Mouse (Mus musculus) intestine, embryonic 16.5 days (tissue): ENCODE measurements around the gene Tcl1b2. TPM values are rescaled to one million over a fixed set of nuclear protein-coding genes. Genes with fewer than 3 reads are reported as not detected.

Experiments used
- ATAC-seq: fragments of 200-750 bp; cut with Nextera tagmentation; 2 replicates; pipeline ENCODE4 v1.8.0; 2017; ENCODE audit warnings: moderate TSS enrichment, moderate library complexity
- H3K27ac ChIP-seq: fragments of 300-500 bp; sonication (generic); 2 replicates; pipeline ENCODE4 v1.5.1; 2014; ENCODE audit warnings: mild to moderate bottlenecking, low read length
- H3K27me3 ChIP-seq: fragments of 300-500 bp; sonication (generic); replicated peaks from 2 replicates; pipeline ENCODE4 v1.6.1; 2014; ENCODE audit warnings: low read length, control low read depth, mixed read lengths; ENCODE audit not compliant: control insufficient read depth, insufficient read depth
- H3K36me3 ChIP-seq: fragments of 300-500 bp; sonication (generic); 2 replicates; pipeline ENCODE4 v1.6.1; 2014; ENCODE audit warnings: low read length, control low read depth; ENCODE audit not compliant: control insufficient read depth, insufficient read depth
- H3K4me1 ChIP-seq: fragments of 300-500 bp; sonication (generic); 2 replicates; pipeline ENCODE4 v1.6.1; 2014; ENCODE audit warnings: low read length, control low read depth, mixed read lengths; ENCODE audit not compliant: control insufficient read depth, insufficient read depth
- H3K4me2 ChIP-seq: fragments of 300-500 bp; sonication (generic); 2 replicates; pipeline ENCODE4 v1.6.1; 2014; ENCODE audit warnings: low read depth, low read length, control low read depth
- H3K4me3 ChIP-seq: fragments of 300-500 bp; sonication (generic); 2 replicates; pipeline ENCODE4 v1.5.1; 2014; ENCODE audit warnings: mild to moderate bottlenecking, low read length
- H3K9ac ChIP-seq: fragments of 300-500 bp; sonication (generic); 2 replicates; pipeline ENCODE4 v1.6.1; 2014; ENCODE audit warnings: low read depth, low read length
- H3K9me3 ChIP-seq: fragments of 300-500 bp; sonication (generic); 2 replicates; pipeline ENCODE4 v1.6.1; 2016; ENCODE audit warnings: low read length, control low read depth; ENCODE audit not compliant: control insufficient read depth
- WGBS: fragments of 180-500 bp; shearing (Covaris S2); extraction: QIAGEN DNeasy Blood & Tissue Kit; methylation state at CpG from one replicate; pipeline ENCODE4 v1.1.7; 2014; 5-methylcytosine and 5-hydroxymethylcytosine counted together
- polyA plus RNA-seq: library from polyadenylated mRNA; unstranded; fragments of >200 nt; fragmentation: Nextera tagmentation; extraction: Ambion mirVana; gene quantifications from 2 replicates; pipeline ENCODE4 v1.2.1, GENCODE M21; 2015

Tcl1b2 gene
- polyA plus RNA-seq, result not detected in 2 replicates

GRCm38 (mm10) chr12:105145714-105146113 is at the start of gene Tcl1b2:
Tcl1b2 (plus strand) TSS chr12:105146014.
- Histone ChIP-seq H3K4me2 (no peak within 1 kb of the TSS), H3K27ac (no peak within 1 kb of the TSS), H3K4me3 (no peak within 1 kb of the TSS), H3K9ac (no peak within 1 kb of the TSS), H3K36me3 (no peaks in the 10 kb centered on the region), H3K4me1 (no peaks in the 10 kb centered on the region), H3K9me3 (no peaks in the 10 kb centered on the region), H3K27me3 (no peaks in the 10 kb centered on the region)
- ATAC-seq, result no peak
- 74% methylated on average over 3 of the region's 3 CpGs for WGBS

GRCm38 (mm10) chr12:105099466-105100044 is 46.3 kb upstream of the Tcl1b2 start:
- Histone ChIP-seq H3K4me1 (no peaks in the 10 kb centered on the region), H3K36me3 (no peaks in the 10 kb centered on the region), H3K4me3 (no peak overlapping the region), H3K27ac (no peak overlapping the region), H3K27me3 (peaks cover 3% of the 10 kb centered on the region; the same call in 1 of the 2 replicates), H3K9ac (no peak overlapping the region), H3K4me2 (no peak overlapping the region), H3K9me3 (no peaks in the 10 kb centered on the region)
- ATAC-seq, result no peak
- 61% methylated on average over 9 of the region's 9 CpGs for WGBS

- Histone ChIP-seq H3K9ac (no peak overlapping the region), H3K9me3 (no peaks in the 10 kb centered on the region), H3K4me1 (no peaks in the 10 kb centered on the region), H3K27ac (no peak overlapping the region), H3K36me3 (no peaks in the 10 kb centered on the region), H3K4me2 (no peak overlapping the region), H3K4me3 (no peak overlapping the region), H3K27me3 (peaks cover 3% of the 10 kb centered on the region; the same call in 1 of the 2 replicates)
- WGBS, result 51% methylated on average over 8 of the region's 8 CpGs
- ATAC-seq, result no peak
Observed at GRCm38 (mm10) chr12:105102901-105103300, 42.9 kb upstream of the Tcl1b2 start.

GRCm38 (mm10) chr12:105104036-105104435 is 41.8 kb upstream of the Tcl1b2 start:
- H3K27ac ChIP-seq, result no peak overlapping the region
- H3K4me1 ChIP-seq, result no peaks in the 10 kb centered on the region
- no peaks in the 10 kb centered on the region for H3K36me3 ChIP-seq
- H3K4me3 ChIP-seq, result no peak overlapping the region
- H3K9ac ChIP-seq, result no peak overlapping the region
- no peak overlapping the region for H3K4me2 ChIP-seq
- WGBS, result 4% methylated on average over 4 of the region's 4 CpGs
- H3K9me3 ChIP-seq, result no peaks in the 10 kb centered on the region
- peaks cover 3% of the 10 kb centered on the region; the same call in 1 of the 2 replicates for H3K27me3 ChIP-seq
- no peak for ATAC-seq

GRCm38 (mm10) chr12:105105326-105105725 is 40.5 kb upstream of the Tcl1b2 start:
- Histone ChIP-seq H3K4me3 (no peak overlapping the region), H3K4me1 (no peaks in the 10 kb centered on the region), H3K36me3 (no peaks in the 10 kb centered on the region), H3K9ac (no peak overlapping the region), H3K27ac (no peak overlapping the region), H3K27me3 (peaks cover 3% of the 10 kb centered on the region; the same call in 1 of the 2 replicates), H3K9me3 (no peaks in the 10 kb centered on the region), H3K4me2 (no peak overlapping the region)
- 78% methylated on average over 5 of the region's 5 CpGs for WGBS
- no peak for ATAC-seq

GRCm38 (mm10) chr12:105108856-105109255 is 37.0 kb upstream of the Tcl1b2 start:
- no peaks in the 10 kb centered on the region for H3K36me3 ChIP-seq
- no peak overlapping the region for H3K27ac ChIP-seq
- no peaks in the 10 kb centered on the region for H3K9me3 ChIP-seq
- no peaks in the 10 kb centered on the region for H3K4me1 ChIP-seq
- no peak overlapping the region for H3K4me3 ChIP-seq
- no peak overlapping the region for H3K4me2 ChIP-seq
- no peak for ATAC-seq
- WGBS, result 93% methylated on average over 4 of the region's 4 CpGs
- H3K9ac ChIP-seq, result no peak overlapping the region
- no peaks in the 10 kb centered on the region for H3K27me3 ChIP-seq

- H3K4me3 ChIP-seq, result no peak overlapping the region
- WGBS, result 45% methylated on average over 3 of the region's 3 CpGs
- no peak overlapping the region for H3K4me2 ChIP-seq
- H3K9me3 ChIP-seq, result no peaks in the 10 kb centered on the region
- no peak overlapping the region for H3K9ac ChIP-seq
- ATAC-seq, result no peak
- H3K4me1 ChIP-seq, result no peaks in the 10 kb centered on the region
- no peaks in the 10 kb centered on the region for H3K27me3 ChIP-seq
- no peak overlapping the region for H3K27ac ChIP-seq
- H3K36me3 ChIP-seq, result no peaks in the 10 kb centered on the region
Observed at GRCm38 (mm10) chr12:105109406-105109805, 36.4 kb upstream of the Tcl1b2 start.

- Histone ChIP-seq H3K4me1 (no peaks in the 10 kb centered on the region), H3K27me3 (no peaks in the 10 kb centered on the region), H3K4me3 (no peak overlapping the region), H3K4me2 (no peak overlapping the region), H3K9ac (no peak overlapping the region), H3K36me3 (no peaks in the 10 kb centered on the region), H3K27ac (no peak overlapping the region), H3K9me3 (no peaks in the 10 kb centered on the region)
- no peak for ATAC-seq
- WGBS, result 70% methylated on average over 4 of the region's 4 CpGs
Observed at GRCm38 (mm10) chr12:105109812-105110211, 36.0 kb upstream of the Tcl1b2 start.

GRCm38 (mm10) chr12:105112321-105112988 is 33.4 kb upstream of the Tcl1b2 start:
- Histone ChIP-seq H3K9me3 (no peaks in the 10 kb centered on the region), H3K9ac (no peak overlapping the region), H3K27me3 (no peaks in the 10 kb centered on the region), H3K4me2 (no peak overlapping the region), H3K4me3 (no peak overlapping the region), H3K27ac (no peak overlapping the region), H3K36me3 (no peaks in the 10 kb centered on the region), H3K4me1 (no peaks in the 10 kb centered on the region)
- no peak for ATAC-seq
- 39% methylated on average over 13 of the region's 13 CpGs for WGBS
